13 mouse cellular contexts compared by ENCODE assay signal in the genomic region with DNA sequence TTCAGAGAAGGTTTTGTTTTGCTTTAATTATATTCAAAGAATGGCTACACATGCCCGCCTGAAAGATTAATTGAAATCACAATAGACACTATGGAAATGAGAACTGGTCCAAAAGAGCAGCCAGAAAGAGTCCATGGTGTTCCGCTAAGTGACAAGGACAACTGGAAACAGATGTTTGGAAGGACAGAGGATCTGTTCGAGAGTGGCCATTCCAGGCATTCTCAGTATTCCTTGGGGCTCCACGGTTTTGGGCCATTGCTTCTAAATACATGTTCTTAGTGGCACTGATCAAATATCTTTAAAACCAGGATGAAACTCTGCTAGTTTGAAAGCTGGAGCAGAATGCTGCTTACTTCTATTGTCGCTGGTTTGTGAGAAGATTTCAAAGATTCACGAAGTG.
"Had no signal": no experiment of that assay in that cellular context is flagged by ENCODE, and none has a peak within 500 bp of the region (broad histone marks: within the 10 kb centered on the region; RNA-seq: fewer than 3 reads in every experiment).

No protein-coding gene starts in this region.

- H3K4me3 ChIP-seq: liver, embryonic 13.5 days; lung, embryonic 15.5 days; midbrain, embryonic 12.5 days; neural tube, embryonic 13.5 days had no signal

- ATAC-seq: liver, postnatal 0 days; midbrain, embryonic 16.5 days had no signal

- H3K27ac ChIP-seq: liver, embryonic 13.5 days; lung, embryonic 15.5 days; midbrain, embryonic 12.5 days; neural tube, embryonic 13.5 days had no signal

- H3K9ac ChIP-seq: liver, embryonic 13.5 days; liver, postnatal 0 days; lung, embryonic 15.5 days; midbrain, embryonic 12.5 days; neural tube, embryonic 13.5 days had no signal

- H3K36me3 ChIP-seq: liver, embryonic 13.5 days; lung, embryonic 15.5 days; midbrain, embryonic 12.5 days; neural tube, embryonic 13.5 days had no signal

- H3K9me3 ChIP-seq: liver, embryonic 13.5 days; lung, embryonic 15.5 days; midbrain, embryonic 12.5 days; neural tube, embryonic 13.5 days had no signal

- H3K4me2 ChIP-seq: liver, embryonic 13.5 days; lung, embryonic 15.5 days; midbrain, embryonic 12.5 days; neural tube, embryonic 13.5 days had no signal

- H3K27me3 ChIP-seq: liver, embryonic 13.5 days; midbrain, embryonic 12.5 days; neural tube, embryonic 13.5 days had no signal

- DNase-seq: left cerebral cortex, postnatal 4 days; liver; liver, embryonic 13.5 days; liver, postnatal 0 days; lung, postnatal 14 days; right cerebral cortex, adult 18-20 months; right cerebral cortex, postnatal 25 days; thymus, adult 18-20 months; thymus, postnatal 14 days had no signal

- H3K4me1 ChIP-seq: liver, embryonic 13.5 days had no signal
